Mouse (Mus musculus) cerebellum, adult 11-12 months (tissue): ENCODE data around the gene Ptch1.

ENCODE experiments used
- DNase-seq: peaks from one replicate; pipeline ENCODE4 v3.0.0; 2022

The Ptch1 gene

GRCm38 (mm10) chr13:63486791-63487706 is 86.3 kb downstream of the Ptch1 start:
- no peak for DNase-seq

- no peak for DNase-seq
These were observed 98.0 kb downstream of the Ptch1 start for GRCm38 (mm10) chr13:63475356-63475755.
